Mouse (Mus musculus) heart, adult 2 months (tissue): ENCODE measurements at regions not wholly inside any gene's neighbourhood (a gene's known extent, or its start where the extent isn't known, plus 50 kb on each side); places are given as distances from the start of the nearest gene placed in this dataset.

Experiments used
- DNase-seq, 2 experiments: peaks; one replicate each; pipeline ENCODE4 v3.0.0; 2021
- H3K27ac ChIP-seq: fragments of 200-600 bp; 2 replicates; pipeline ENCODE4 v1.8.1; 2022
- H3K27me3 ChIP-seq: fragments of 200-500 bp; 2 replicates; pipeline ENCODE4 v1.6.1; 2012; ENCODE audit warnings: mild to moderate bottlenecking, low read length, inconsistent platforms, mixed read lengths; ENCODE audit not compliant: control insufficient read depth, insufficient read depth
- H3K36me3 ChIP-seq: fragments of 200-500 bp; 2 replicates; pipeline ENCODE4 v1.6.1; 2012; ENCODE audit warnings: low read length, inconsistent platforms; ENCODE audit not compliant: control insufficient read depth, insufficient read depth
- H3K4me1 ChIP-seq: fragments of 200-500 bp; 2 replicates; pipeline ENCODE4 v1.6.1; 2011; ENCODE audit warnings: low read length; ENCODE audit not compliant: control insufficient read depth, insufficient read depth
- H3K4me3 ChIP-seq: fragments of 200-600 bp; 2 replicates; pipeline ENCODE4 v1.8.1; 2022
- H3K79me2 ChIP-seq: fragments of 200-500 bp; replicated peaks from 2 replicates; pipeline ENCODE4 v1.6.1; 2012; ENCODE audit warnings: mild to moderate bottlenecking, inconsistent platforms, low read length, moderate library complexity, mixed read lengths; ENCODE audit not compliant: control insufficient read depth, insufficient read depth
- H3K9ac ChIP-seq: fragments of 200-500 bp; 2 replicates; pipeline ENCODE4 v1.6.1; 2012; ENCODE audit warnings: low read depth, mild to moderate bottlenecking, control low read depth, inconsistent platforms, low read length, mixed read lengths
- CTCF ChIP-seq: fragments of 200-600 bp; IDR thresholded peaks from 2 replicates; pipeline ENCODE4 v1.8.1; 2022; ENCODE audit warnings: antibody characterized with exemption, mild to moderate bottlenecking, moderate library complexity
- EP300 ChIP-seq: fragments of 200-500 bp; IDR thresholded peaks from 2 replicates; pipeline ENCODE4 v1.6.1; 2011; ENCODE audit warnings: low read depth, low read length, control low read depth; ENCODE audit not compliant: insufficient read depth
- POLR2A ChIP-seq: fragments of 200-500 bp; IDR thresholded peaks from 2 replicates; pipeline ENCODE4 v1.6.1; 2011; ENCODE audit warnings: mild to moderate bottlenecking, low read depth, low read length, control low read depth; ENCODE audit not compliant: insufficient read depth
- WGBS: fragments of 180-500 bp; shearing (Covaris S2); methylation state at CpG from one replicate; pipeline ENCODE4 v1.1.7; 2018; 5-methylcytosine and 5-hydroxymethylcytosine counted together
- intact Hi-C: fragments of 180-260 bp; cut with DNase I; formaldehyde crosslinking; loops from one replicate; pipeline ENCODE4 v1.15.1; 2025

DNA sequence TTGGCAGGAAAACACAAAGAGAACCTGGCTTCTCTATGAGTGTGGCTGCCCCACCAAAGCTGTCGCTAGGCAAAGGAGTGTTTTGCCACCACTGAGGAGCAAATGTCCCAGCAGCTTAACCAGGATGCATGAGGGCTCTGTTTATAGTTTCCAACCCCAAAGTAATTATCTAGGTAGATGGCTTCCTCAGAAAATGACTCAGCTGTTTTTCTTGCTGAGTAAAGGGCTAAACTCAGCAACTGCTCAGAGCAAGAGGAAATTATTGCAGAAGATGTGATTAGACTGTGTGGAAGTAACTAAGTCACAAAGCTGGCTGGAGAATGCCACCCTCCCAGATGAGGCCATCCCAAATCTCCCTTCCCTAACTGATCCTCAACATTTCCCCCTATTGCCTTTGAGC is 2211.2 kb upstream of the Gm7489 start:
- no peaks in the 10 kb centered on the region for H3K4me1 ChIP-seq
- H3K27me3 ChIP-seq, result no peaks in the 10 kb centered on the region
- no peak overlapping the region for H3K4me3 ChIP-seq
- H3K36me3 ChIP-seq, result no peaks in the 10 kb centered on the region
- TF ChIP-seq POLR2A (no peak), CTCF (no peak), EP300 (no peak)
- 74% methylated on average over 1 of the region's 1 CpGs for WGBS
- no peak overlapping the region for H3K27ac ChIP-seq
- DNase-seq, result no peak
- H3K79me2 ChIP-seq, result no peaks in the 10 kb centered on the region
- intact Hi-C loops, result no loop called here
- no peak overlapping the region for H3K9ac ChIP-seq

DNA sequence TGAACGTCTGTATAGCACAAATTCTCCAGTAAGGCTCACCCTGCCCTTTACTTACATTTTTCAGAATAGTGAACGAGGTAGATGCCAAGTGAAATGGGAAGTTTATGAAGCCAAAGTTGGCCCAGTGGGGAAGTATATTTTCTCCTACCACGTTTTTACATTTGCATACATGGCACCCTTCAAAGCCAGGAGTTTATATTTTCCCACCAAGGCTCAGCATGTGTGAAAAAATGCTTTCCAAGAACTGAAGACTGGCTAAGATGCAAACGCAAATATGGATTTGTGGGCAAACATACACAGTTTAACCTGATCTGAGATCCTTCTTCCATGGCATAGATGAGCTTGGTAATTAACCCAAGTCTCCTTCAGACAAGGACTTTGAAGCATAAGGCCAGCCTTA is 2209.4 kb upstream of the Gm7489 start:
- Histone ChIP-seq H3K79me2 (no peaks in the 10 kb centered on the region), H3K27ac (no peak overlapping the region), H3K9ac (no peak overlapping the region), H3K36me3 (no peaks in the 10 kb centered on the region), H3K4me3 (no peak overlapping the region), H3K4me1 (no peaks in the 10 kb centered on the region), H3K27me3 (peaks cover 1% of the 10 kb centered on the region; the same call in 1 of the 2 replicates)
- 69% methylated on average over 4 of the region's 4 CpGs for WGBS
- intact Hi-C loops, result no loop called here
- no peak for TF ChIP-seq EP300
- TF ChIP-seq CTCF, result no peak
- TF ChIP-seq POLR2A, result no peak
- no peak for DNase-seq

DNA sequence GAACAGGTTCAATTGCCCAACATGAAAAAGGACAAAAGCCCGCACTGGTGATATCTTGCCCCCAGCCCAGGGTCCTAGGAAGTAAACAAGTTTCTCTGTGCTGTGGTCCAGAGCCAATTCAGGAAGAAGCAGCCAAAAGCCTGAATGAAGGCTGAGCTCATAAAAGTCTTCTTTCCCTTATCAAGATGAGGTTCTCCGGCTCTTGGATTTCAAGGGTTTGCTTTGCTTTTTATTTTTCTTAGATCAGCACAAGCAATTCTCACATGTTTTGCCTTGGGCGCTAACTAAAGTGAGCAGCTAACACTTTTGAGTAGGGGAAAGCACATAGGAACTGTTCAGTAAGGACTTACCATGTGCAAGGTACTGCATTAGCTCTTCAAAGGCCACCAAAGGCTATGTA is 2208.0 kb upstream of the Gm7489 start:
- no peak overlapping the region for H3K4me3 ChIP-seq
- 70% methylated on average over 3 of the region's 3 CpGs for WGBS
- TF ChIP-seq CTCF, result no peak
- TF ChIP-seq EP300, result no peak
- TF ChIP-seq POLR2A, result no peak
- H3K4me1 ChIP-seq, result no peaks in the 10 kb centered on the region
- no peaks in the 10 kb centered on the region for H3K79me2 ChIP-seq
- H3K27ac ChIP-seq, result no peak overlapping the region
- no peak for DNase-seq
- H3K36me3 ChIP-seq, result no peaks in the 10 kb centered on the region
- intact Hi-C loops, result no loop called here
- no peak overlapping the region for H3K9ac ChIP-seq
- peaks cover 1% of the 10 kb centered on the region; the same call in 1 of the 2 replicates for H3K27me3 ChIP-seq

DNA sequence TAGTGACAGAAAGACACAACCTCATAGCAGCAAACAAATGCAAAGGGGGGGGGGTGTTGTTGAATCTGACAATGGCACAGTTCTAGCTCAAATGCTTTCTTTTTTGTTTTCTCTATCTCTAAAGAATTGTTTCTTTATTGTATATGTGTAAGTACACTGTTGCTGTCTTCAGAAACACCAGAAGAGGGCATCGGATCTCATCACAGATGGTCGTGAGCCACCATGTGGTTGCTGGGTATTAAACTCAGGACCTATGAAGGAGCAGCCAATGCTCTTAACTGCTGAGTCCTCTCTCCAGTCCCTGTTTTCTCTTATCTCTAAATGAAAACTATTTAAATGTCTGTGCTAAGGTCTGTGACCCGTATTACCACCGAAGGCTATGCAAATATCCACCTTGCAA is 2207.4 kb upstream of the Gm7489 start:
- WGBS, result 81% methylated on average over 4 of the region's 4 CpGs
- DNase-seq, result no peak
- H3K4me1 ChIP-seq, result no peaks in the 10 kb centered on the region
- peaks cover 1% of the 10 kb centered on the region; the same call in 1 of the 2 replicates for H3K27me3 ChIP-seq
- no peak overlapping the region for H3K4me3 ChIP-seq
- no peak overlapping the region for H3K9ac ChIP-seq
- intact Hi-C loops, result no loop called here
- H3K27ac ChIP-seq, result no peak overlapping the region
- H3K79me2 ChIP-seq, result no peaks in the 10 kb centered on the region
- no peaks in the 10 kb centered on the region for H3K36me3 ChIP-seq
- no peak for TF ChIP-seq EP300
- peak; percentile 26; the same call in 1 of the 2 replicates for TF ChIP-seq CTCF
- TF ChIP-seq POLR2A, result no peak

DNA sequence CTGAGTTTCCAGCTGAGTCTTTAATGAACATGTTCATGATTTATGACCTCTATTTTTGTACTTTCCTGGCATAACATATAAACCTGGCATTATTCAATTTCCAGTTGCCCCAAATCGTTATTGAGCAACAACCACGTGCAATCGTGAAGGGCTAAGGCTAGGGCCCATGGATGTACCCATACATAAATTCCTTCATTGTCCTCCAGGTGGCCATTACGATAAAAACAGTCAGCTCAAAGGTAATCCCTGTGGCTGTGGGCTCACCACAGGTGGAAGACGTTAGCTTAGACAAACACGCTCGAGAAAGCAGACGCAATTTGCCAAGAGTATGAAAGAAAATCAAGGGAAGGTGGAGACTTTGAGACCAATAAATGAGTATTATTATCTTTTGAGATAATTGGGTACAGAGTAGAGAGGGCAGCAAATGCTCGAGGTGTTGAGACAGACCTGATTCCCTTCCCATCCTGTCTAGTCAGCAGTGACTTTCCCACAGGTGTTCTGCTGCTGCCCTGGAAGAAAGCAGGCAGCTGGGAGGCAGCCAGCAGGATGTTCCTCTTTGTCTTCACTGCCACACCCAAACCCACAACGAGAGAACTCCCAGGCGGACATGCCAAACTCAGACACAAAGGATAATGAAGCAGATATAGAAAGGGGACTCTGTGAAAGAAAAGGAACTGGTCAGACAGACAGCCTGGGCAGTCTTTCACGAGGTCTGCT is 2205.4 kb upstream of the Gm7489 start:
- intact Hi-C loops, result no loop called here
- H3K9ac ChIP-seq, result no peak overlapping the region

DNA sequence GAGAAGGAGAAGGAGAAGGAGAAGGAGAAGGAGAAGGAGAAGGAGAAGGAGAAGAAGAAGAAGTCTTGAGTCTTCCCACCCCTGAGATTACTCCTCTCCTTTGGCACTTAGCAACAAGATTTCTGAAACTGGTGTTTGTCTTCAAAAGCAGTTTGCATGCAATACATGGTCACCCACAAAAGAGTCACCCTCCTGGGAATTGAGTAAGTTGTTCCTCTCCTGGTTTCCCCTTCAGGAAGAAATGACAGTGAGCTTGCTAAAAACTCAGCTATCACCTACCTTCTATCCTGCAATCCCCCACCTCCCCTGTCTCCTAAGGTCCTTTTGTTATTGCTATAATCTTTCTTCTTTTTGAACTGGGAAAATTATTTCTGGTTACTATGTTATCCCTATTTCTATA is 2204.2 kb upstream of the Gm7489 start:
- Histone ChIP-seq H3K27me3 (peaks cover 1% of the 10 kb centered on the region; the same call in 1 of the 2 replicates), H3K4me1 (no peaks in the 10 kb centered on the region), H3K4me3 (no peak overlapping the region), H3K9ac (no peak overlapping the region), H3K36me3 (no peaks in the 10 kb centered on the region), H3K79me2 (no peaks in the 10 kb centered on the region), H3K27ac (no peak overlapping the region)
- DNase-seq, result no peak
- intact Hi-C loops, result no loop called here
- TF ChIP-seq POLR2A, result no peak
- no peak for TF ChIP-seq CTCF
- TF ChIP-seq EP300, result no peak

More for the DNA sequence above, 2205.4 kb upstream of the Gm7489 start:
- DNase-seq, result no peak
- no peak overlapping the region for H3K4me3 ChIP-seq
- H3K27me3 ChIP-seq, result peaks cover 1% of the 10 kb centered on the region; the same call in 1 of the 2 replicates
- no peaks in the 10 kb centered on the region for H3K36me3 ChIP-seq
- TF ChIP-seq POLR2A, result no peak
- H3K27ac ChIP-seq, result no peak overlapping the region
- no peaks in the 10 kb centered on the region for H3K79me2 ChIP-seq
- 57% methylated on average over 12 of the region's 12 CpGs for WGBS
- no peaks in the 10 kb centered on the region for H3K4me1 ChIP-seq
